Mouse (Mus musculus): ENCODE data around the gene Olfr91.
"Not testable (repeated sequence)": the region's sequence is repeated elsewhere in the genome, so short reads cannot be mapped to it uniquely, and the experiment has no call there.

Gene Olfr91

GRCm38 (mm10) chr17:37098178-37098577 is at the start of gene Olfr91:
TSS of gene Olfr91 (minus strand) at chr17:37098278.
- no peak for DNase-seq

GRCm38 (mm10) chr17:37131366-37131765 is 33.3 kb upstream of the Olfr91 start:
- not testable (repeated sequence) for DNase-seq

- no peak for DNase-seq
These were observed 21.9 kb upstream of the Olfr91 start, which contains the start of gene Olfr92 for GRCm38 (mm10) chr17:37119988-37120387. TSS of gene Olfr92 (minus strand) at chr17:37120088.

GRCm38 (mm10) chr17:37093289-37093688 is 4.8 kb downstream of the Olfr91 start:
- DNase-seq, result no peak

- DNase-seq, result no peak
These were observed 5.9 kb downstream of the Olfr91 start for GRCm38 (mm10) chr17:37092198-37092597.

- DNase-seq, result no peak
These were observed 9.7 kb downstream of the Olfr91 start, which contains the start of gene Olfr90 for GRCm38 (mm10) chr17:37088399-37088798. TSS of gene Olfr90 (minus strand) at chr17:37088499.

GRCm38 (mm10) chr17:37085545-37085944 is 12.5 kb downstream of the Olfr91 start:
- no peak for DNase-seq

- no peak for DNase-seq
These were observed 13.4 kb downstream of the Olfr91 start for GRCm38 (mm10) chr17:37084632-37085031.

- peak; percentile 69 for DNase-seq
These were observed 14.8 kb downstream of the Olfr91 start for GRCm38 (mm10) chr17:37083327-37083726.

- no peak for DNase-seq
These were observed 16.4 kb downstream of the Olfr91 start for GRCm38 (mm10) chr17:37081659-37082058.

- peak; percentile 67 for DNase-seq
These were observed 18.0 kb downstream of the Olfr91 start for GRCm38 (mm10) chr17:37080119-37080518.

- DNase-seq, result no peak
These were observed 19.1 kb downstream of the Olfr91 start for GRCm38 (mm10) chr17:37078990-37079389.

GRCm38 (mm10) chr17:37078193-37078592 is 19.9 kb downstream of the Olfr91 start:
- no peak for DNase-seq

- no peak for DNase-seq
These were observed 22.3 kb downstream of the Olfr91 start for GRCm38 (mm10) chr17:37075766-37076165.

GRCm38 (mm10) chr17:37075181-37075580 is 22.9 kb downstream of the Olfr91 start:
- DNase-seq, result no peak

GRCm38 (mm10) chr17:37072730-37073276 is 25.3 kb downstream of the Olfr91 start:
- no peak for DNase-seq

GRCm38 (mm10) chr17:37072080-37072729 is 25.9 kb downstream of the Olfr91 start:
- no peak for DNase-seq

GRCm38 (mm10) chr17:37070121-37070520 is 28.0 kb downstream of the Olfr91 start:
- DNase-seq, result no peak

- no peak for DNase-seq
These were observed 30.2 kb downstream of the Olfr91 start for GRCm38 (mm10) chr17:37067861-37068260.

- DNase-seq, result no peak
These were observed 32.1 kb downstream of the Olfr91 start for GRCm38 (mm10) chr17:37065993-37066392.

- DNase-seq, result peak; percentile 67
These were observed 34.2 kb downstream of the Olfr91 start for GRCm38 (mm10) chr17:37063686-37064495.

- no peak for DNase-seq
These were observed 35.0 kb downstream of the Olfr91 start for GRCm38 (mm10) chr17:37063063-37063462.

- peak; percentile 21 for DNase-seq
These were observed 35.9 kb downstream of the Olfr91 start for GRCm38 (mm10) chr17:37062101-37062641.

Data from lung, postnatal 10 days (tissue).